Mouse (Mus musculus): ENCODE data around the gene Antxr2.

The Antxr2 gene

GRCm38 (mm10) chr5:97906537-97907266 is 124.1 kb downstream of the Antxr2 start:
- no peak for DNase-seq

GRCm38 (mm10) chr5:97905856-97906255 is 125.0 kb downstream of the Antxr2 start:
- peak; percentile 44 for DNase-seq

GRCm38 (mm10) chr5:97901096-97901495 is 129.7 kb downstream of the Antxr2 start:
- DNase-seq: peak; percentile 41

- no peak for DNase-seq
These were observed 131.5 kb downstream of the Antxr2 start for GRCm38 (mm10) chr5:97899321-97899720.

- DNase-seq: no peak
These were observed 145.4 kb downstream of the Antxr2 start for GRCm38 (mm10) chr5:97885427-97885826.

GRCm38 (mm10) chr5:97884110-97884509 is 146.7 kb downstream of the Antxr2 start:
- DNase-seq: no peak

- no peak for DNase-seq
These were observed 149.4 kb downstream of the Antxr2 start for GRCm38 (mm10) chr5:97881421-97881820.

- no peak for DNase-seq
These were observed 150.7 kb downstream of the Antxr2 start for GRCm38 (mm10) chr5:97880115-97880514.

- DNase-seq: no peak
These were observed 152.0 kb downstream of the Antxr2 start for GRCm38 (mm10) chr5:97878871-97879270.

GRCm38 (mm10) chr5:97878215-97878794 is 152.5 kb downstream of the Antxr2 start:
- no peak for DNase-seq

GRCm38 (mm10) chr5:97876895-97877294 is 153.9 kb downstream of the Antxr2 start:
- no peak for DNase-seq

- no peak for DNase-seq
These were observed 162.9 kb downstream of the Antxr2 start for GRCm38 (mm10) chr5:97867921-97868320.

GRCm38 (mm10) chr5:97866975-97867374 is 163.9 kb downstream of the Antxr2 start:
- no peak for DNase-seq

- no peak for DNase-seq
These were observed 173.7 kb downstream of the Antxr2 start for GRCm38 (mm10) chr5:97857101-97857500.

GRCm38 (mm10) chr5:97851981-97852748 is 178.7 kb downstream of the Antxr2 start:
- DNase-seq: no peak

- DNase-seq: no peak
These were observed 183.5 kb downstream of the Antxr2 start for GRCm38 (mm10) chr5:97847204-97847895.

GRCm38 (mm10) chr5:97846503-97846902 is 184.3 kb downstream of the Antxr2 start:
- no peak for DNase-seq

- DNase-seq: no peak
These were observed 188.8 kb downstream of the Antxr2 start for GRCm38 (mm10) chr5:97842016-97842415.

GRCm38 (mm10) chr5:97839924-97840279 is 190.9 kb downstream of the Antxr2 start:
- DNase-seq: no peak

GRCm38 (mm10) chr5:97839271-97839923 is 191.4 kb downstream of the Antxr2 start:
- DNase-seq: no peak

- DNase-seq: no peak
These were observed 193.5 kb downstream of the Antxr2 start for GRCm38 (mm10) chr5:97837333-97837732.

GRCm38 (mm10) chr5:97835418-97835817 is 195.4 kb downstream of the Antxr2 start:
- no peak for DNase-seq

GRCm38 (mm10) chr5:97834770-97835169 is 196.1 kb downstream of the Antxr2 start:
- DNase-seq: no peak

Data from layer of hippocampus, adult 9-11 months (tissue).